Mouse (Mus musculus): ENCODE results near the gene Fam129b.

Fam129b gene

GRCm38 (mm10) chr2:32926330-32927075 lies 50.6 kb downstream of the Fam129b start:
- DNase-seq, result peak; percentile 64

DNA sequence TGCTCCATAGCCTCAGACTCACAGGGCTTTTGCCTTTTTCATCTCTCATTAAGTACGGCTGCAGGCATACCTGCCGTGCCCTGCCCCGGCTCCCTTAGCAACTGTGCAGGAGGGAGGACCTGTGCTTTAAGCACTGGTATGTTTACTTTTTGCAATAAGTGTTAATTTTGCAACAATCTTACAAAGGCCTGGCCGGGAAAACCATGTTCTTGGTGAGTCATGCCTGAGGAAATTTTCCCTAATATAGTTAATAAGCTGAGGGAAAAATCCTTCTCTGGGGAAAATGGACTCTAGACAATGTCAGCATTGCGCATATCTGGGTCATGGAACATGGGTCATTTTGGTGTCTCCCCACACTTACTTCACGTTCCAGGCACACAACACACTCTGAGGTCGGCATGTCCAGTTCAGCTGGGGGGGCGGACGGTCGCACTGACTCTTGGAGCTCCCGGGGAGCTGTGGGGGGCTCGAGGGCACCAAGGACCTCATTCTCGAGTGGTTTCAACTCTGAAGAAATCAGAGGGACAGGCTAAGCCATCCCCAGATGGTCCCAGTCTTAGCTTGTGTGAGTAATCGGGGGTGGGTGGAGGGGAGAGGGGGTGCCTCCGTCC lies 51.8 kb downstream of the Fam129b start:
- no peak for DNase-seq

DNA sequence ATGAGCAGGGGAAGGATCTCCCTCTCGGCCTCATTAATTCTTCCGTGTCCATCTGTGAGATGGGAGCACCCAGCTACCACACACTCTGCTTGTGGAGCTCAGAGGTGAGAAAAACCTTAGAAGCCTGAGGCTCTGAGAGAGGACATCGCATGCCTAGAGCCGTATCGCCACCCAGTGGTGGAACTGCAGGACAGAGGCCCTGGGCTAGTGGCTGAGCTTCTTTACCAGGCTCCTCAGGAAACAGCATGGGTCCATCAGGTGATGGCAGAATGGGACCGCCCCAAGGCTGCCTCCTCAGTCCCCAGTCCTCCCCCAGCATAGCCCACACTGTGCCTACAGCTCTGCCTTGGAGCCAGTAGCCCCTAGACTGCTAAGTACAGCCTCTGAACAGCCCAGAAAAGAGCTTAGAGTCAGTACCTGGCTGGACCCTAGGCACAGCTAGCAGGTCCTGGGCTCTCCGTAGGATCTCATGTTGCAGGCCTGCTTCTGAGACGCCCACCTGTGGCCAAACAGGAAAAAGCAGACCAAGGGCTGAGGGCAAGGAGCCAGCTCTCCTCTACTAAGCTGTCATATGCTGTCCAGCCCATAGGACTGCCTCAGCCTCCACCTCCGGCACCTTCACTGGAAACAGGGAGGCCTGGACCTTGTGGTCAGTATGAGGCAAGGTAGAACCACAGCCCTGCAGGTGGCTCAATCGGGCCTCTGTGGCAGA lies 52.5 kb downstream of the Fam129b start:
- DNase-seq, result peak; percentile 75

DNA sequence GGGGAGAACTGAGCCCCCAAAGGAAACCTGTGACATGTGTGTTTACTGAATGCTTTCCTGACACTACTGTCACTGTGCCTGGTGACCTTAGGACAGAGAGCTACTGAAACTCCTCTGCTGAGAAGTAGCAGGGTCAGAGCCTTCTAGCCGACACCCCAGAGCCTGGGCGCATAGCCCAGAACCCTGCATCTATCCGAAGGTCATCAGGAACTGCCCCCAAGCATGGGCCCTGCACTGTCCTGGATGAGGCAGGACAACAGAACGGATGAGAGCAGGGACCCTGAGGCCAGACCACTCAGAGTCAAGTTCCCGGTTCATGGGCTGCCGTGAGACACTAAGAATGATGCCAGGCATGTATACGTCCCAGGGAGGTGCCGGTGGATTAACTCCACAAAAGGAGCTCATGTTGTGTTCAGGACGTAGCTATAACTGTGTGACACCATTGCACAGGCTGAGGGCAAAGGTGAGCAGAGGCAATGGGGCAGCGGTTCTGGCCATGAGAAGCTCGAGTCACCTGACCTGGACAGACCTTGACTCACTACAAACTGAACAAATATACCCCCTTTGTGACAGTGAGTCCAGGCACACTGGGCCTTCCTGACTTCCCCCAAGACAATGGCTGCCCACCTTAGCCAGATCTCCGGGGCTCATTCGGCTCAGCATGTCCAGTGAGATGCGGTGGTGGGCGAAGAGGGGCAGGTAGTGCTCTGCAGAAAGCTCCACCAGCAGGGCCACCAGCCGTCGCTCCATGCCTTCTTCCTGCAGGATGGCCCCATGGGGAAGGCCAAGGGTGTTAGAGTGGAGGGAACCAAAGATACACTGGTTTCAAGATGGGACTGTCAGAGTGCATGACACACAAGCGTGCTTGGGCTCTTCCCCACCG lies 53.3 kb downstream of the Fam129b start:
- DNase-seq, result no peak

DNA sequence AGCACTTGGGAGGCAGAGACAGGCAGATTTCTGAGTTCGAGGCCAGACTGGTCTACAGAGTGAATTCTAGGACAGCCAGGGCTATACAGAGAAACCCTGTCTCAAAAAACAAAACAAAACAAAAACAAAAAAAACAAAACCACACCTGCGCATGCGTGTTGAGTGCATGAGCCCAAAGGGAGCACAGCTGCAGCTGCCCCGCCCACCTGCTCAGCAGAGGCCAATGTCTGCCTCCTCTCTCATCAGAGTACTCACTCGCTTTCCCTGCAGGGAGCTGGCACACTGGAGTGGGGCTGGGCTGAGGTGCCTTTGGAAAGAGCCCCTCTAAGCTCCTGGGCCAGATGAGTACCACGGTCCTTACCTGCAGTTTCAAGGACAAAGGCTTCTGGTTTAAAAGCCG lies 55.8 kb downstream of the Fam129b start:
- peak; percentile 80 for DNase-seq

DNA sequence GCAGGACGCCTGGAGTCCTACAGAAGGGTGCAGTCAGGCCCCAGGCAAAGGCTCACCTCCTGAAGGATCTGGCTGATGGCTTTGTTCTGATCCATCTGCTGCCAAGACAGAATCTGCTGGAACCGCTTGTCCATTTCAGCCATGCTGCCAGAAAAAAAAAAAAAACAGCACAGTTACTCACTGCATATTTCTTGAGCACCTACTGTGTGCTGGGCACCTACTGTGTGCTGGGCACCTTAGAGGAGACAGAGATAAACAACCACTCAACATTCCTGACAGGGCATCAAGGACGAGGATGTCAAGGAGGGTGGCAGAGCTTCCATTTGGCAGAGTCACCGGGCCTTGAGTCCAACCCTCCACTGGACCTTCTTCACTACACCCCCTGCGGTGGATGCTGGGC lies 62.8 kb downstream of the Fam129b start:
- DNase-seq, result no peak

DNA sequence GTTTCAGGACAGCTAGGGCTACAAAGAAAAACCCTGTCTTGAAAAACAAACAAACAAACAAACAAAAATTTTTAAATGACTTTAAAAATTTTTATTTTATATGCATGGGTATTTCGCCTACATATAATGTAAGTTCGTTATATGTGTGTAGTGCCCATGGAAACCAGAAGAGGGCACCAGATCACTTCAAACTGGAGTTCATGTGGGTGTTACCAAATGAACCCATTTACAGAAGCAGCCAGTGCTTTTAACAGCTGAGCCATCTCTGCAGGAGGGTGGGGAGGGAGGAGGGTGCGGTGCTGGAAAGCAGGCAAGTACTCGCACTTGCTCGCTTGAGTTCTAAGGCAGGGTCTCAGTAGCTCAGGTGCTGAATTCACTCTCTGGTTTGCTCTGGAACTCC lies 63.5 kb downstream of the Fam129b start:
- DNase-seq, result peak; percentile 63

- DNase-seq, result no peak
Measured at GRCm38 (mm10) chr2:32940483-32940882, 64.6 kb downstream of the Fam129b start.

GRCm38 (mm10) chr2:32947454-32947853 lies 71.5 kb downstream of the Fam129b start:
- no peak for DNase-seq

- DNase-seq, result no peak
Measured at GRCm38 (mm10) chr2:32954581-32954980, 78.7 kb downstream of the Fam129b start.

- no peak for DNase-seq
Measured at GRCm38 (mm10) chr2:32957344-32957743, 81.4 kb downstream of the Fam129b start.

DNA sequence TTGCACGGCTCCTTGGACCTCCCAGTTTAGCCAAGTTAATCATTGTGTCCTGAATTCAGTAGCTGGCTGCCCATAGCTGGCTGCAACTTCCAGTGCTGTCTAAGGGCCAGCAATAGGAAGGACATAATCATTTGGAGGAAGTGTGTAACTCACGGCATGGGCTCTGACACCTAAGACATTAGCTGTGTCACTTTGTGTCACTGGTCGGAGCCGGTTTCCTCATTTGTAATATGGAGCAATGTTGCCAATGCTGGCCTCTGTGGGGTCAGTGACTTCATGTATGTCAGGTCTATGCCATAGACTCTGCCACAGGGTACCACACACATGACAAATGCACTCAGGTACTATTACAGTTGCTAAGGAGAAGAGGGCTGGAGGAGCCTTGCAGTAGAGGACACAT lies 84.4 kb downstream of the Fam129b start:
- no peak for DNase-seq

DNA sequence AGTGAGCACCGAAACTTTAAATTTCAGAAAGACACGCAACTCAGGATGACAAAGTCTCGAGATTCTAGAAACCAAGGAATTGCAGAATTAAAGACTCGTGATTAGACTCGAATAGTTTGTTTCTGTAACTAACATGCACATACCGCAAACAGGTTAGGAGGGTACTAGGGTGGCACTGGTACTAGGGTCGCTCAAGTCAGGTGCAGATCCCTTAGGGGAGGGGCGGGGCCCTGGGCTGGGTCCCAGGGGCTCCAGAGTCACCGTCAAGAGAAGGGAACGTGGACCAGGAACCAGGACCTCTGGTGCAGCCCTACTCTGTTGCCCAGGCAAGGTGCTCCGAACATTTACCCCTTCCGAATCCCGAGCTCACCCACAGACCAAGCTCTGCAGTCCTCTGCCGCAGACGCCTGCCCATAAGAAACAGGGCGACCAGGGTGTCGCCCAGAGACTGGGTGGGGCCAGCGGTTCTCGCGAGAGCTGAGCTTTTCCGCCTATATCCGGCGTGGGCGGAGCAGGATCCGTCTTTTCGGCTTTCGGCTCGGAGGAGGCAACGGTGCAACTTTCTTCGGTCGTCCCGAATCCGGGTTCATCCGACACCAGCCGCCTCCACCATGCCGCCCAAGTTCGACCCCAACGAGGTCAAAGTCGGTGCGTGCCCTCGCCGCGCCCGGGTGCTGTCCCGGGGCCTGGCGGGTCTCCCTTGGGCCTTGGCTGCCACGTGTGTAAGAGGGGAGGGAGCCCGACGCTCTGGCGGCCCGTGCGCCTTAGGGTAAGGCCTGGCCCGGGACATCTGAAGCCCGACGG lies 85.5 kb downstream of the Fam129b start, which contains the start of the genes Rpl12 and Lrsam1:
Rpl12 (plus strand) TSS at position 368 of the 804 bp plus-strand sequence.
Lrsam1 (minus strand) TSS at position 423 of the 804 bp plus-strand sequence.
- DNase-seq, result peak; percentile 96

- DNase-seq, result no peak
Measured at GRCm38 (mm10) chr2:32962062-32962874, 86.4 kb downstream of the Fam129b start.

GRCm38 (mm10) chr2:32962875-32963220 lies 86.9 kb downstream of the Fam129b start:
- peak; percentile 77 for DNase-seq

- DNase-seq, result no peak
Measured at GRCm38 (mm10) chr2:32963544-32963943, 87.6 kb downstream of the Fam129b start.

DNA sequence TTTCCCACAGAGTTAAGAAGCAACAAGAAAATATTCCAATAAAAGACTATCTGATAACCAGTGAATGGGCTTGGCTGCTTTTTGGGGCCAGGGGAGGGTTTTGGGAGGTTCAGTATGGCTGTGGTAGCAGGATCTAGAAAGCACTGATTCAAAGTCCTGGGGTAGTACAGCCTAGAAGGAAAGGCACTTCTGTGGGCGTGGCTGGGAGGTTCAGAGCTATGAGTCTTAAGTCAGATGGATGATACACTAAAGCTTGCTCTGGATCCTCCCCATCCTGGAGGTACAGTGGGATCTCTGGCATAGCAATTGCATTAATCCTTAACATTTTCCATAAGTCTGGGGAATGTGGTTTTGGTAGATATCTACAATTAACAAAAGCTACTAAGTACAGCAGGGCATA lies 88.1 kb downstream of the Fam129b start:
- DNase-seq, result no peak

- no peak for DNase-seq
Measured at GRCm38 (mm10) chr2:32964659-32965457, 88.9 kb downstream of the Fam129b start.

DNA sequence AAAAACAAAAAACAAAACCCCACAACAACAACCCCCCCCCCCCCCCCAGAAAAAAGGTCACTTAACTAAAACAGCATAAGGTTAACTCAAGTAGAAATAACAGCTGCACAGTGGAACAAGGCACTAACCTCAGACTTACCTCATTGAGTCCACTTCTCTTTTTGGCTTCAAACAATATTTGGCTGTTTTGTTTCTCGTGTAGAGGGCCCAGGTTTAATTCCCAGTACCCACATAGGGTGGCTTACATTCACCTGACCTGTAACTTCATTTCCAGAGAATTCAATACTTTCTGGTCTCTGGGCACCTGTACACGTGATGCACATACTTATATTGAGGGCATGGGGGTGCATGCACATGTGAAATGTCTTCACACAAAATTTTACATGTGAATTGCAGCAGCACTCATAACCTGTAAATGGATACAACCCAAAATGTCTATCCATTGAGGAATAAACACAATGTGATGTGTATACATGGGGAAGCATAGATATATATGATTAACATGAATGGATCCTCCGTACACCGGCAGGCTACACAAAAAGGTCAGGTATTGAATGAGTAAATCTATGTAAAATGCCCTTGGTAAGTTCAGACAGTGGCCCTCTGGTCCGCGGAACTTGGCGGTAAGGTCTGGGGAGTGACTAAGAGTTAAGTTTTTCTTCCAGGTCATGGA lies 89.7 kb downstream of the Fam129b start:
- DNase-seq, result no peak

Data from thymus, postnatal 25 days (tissue).